Mouse (Mus musculus) mouse trophoblast stem cell (cell line): Measurements from ENCODE around the gene Btbd35f17.
"Not testable (repeated sequence)": the region's sequence is repeated elsewhere in the genome, so short reads cannot be mapped to it uniquely, and the experiment has no call there.

ENCODE experiments used
- in situ Hi-C, 2 experiments: fragments of 300-500 bp; cut with MseI, MboI; formaldehyde crosslinking; loops; 2 replicates in 1 of 2; 3 replicates in 1 of 2; pipeline ENCODE4 v1.15.1; 2025

Gene Btbd35f17

DNA sequence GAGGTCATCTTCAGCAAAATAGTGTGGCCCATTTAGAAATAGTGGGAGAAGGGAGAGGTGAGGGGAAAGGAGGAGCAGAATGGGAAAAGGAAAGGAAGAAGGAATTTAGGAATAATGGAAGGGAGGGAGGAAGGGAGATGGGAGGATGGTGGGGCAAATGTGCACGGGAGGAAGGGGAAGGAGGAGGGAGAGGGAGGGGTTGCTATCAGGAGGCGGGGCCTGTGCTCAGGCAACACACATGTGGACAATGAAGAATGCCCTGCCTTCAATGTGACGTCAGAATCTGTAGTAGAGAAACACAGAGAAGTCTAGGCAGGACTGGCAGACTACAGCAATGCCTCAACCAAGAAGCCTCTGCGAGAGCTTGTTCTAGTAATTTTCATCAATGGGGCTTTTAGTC, at the start of gene Btbd35f17:
Btbd35f17 (plus strand) TSS at position 301 of the 400 bp plus-strand sequence.
- in situ Hi-C loops = not testable (repeated sequence)
